In the genomic region with DNA sequence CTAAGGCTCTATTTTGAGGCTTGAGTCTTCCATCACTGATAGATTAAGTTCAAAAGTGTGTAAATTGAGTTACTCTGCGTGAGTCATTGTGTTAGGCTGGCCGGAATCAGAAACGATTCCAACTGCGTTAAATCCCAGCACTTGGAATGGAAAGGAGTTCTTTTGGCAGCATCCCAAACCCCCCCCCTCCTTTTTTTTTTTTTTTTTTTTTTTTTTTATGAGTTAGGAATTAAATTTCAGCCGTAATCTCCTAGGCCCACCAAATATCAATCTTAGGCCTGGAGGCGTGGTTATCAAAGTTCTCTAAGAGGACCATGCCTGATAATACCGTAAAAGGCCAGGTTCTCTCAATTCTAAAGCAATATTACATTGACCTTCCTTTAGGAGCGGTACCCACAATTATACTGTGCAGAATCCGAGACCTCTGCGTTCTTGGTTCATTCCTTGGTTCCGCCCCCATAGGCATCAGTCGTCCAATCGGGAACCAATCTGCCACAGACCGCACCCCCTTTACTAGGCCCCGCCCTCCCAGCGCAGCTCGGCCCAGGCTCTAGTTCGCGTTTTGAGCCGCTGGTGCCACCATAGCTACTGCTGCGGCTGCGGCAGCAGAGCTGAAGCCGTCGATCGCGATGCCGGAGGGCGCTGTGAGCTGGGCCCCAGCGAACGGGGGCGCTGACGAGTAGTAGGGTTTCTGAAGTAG, we compare ENCODE assay signal across 8 mouse cellular contexts. TPM values are rescaled to one million over a fixed set of nuclear protein-coding genes. Genes with fewer than 3 reads are reported as not detected.
A peak's percentile ranks its signal among the peaks of the same experiment; 100 is the strongest.
DNase-seq lines count a peak whose midpoint lies in the region; ATAC-seq lines count a peak whose summit lies in the region.

No protein-coding gene starts in this region.

- H3K36me3 ChIP-seq in intestine, embryonic 14.5 days (ENCODE audit: control insufficient read depth, insufficient read depth, low read length), result no peaks in the 10 kb centered on the region

- peaks cover 12% of the 10 kb centered on the region for H3K4me1 ChIP-seq in intestine, embryonic 14.5 days (replicated peaks; ENCODE audit: control insufficient read depth, insufficient read depth, low read length)

- H3K27ac ChIP-seq in intestine, embryonic 14.5 days (ENCODE audit: low read depth), result peak overlapping the region; percentile 55; the same call in 1 of the 2 replicates

- 1% methylated on average over 32 of the region's 32 CpGs for WGBS in intestine, embryonic 14.5 days

- ATAC-seq in intestine, embryonic 14.5 days (replicated peaks; ENCODE audit: low FRiP score, low TSS enrichment, low read depth), result peak; percentile 97

- peak overlapping the region; percentile 69 for H3K4me3 ChIP-seq in intestine, embryonic 14.5 days (ENCODE audit: low read depth, low read length)

- peak overlapping the region; percentile 72 for H3K9ac ChIP-seq in intestine, embryonic 14.5 days (ENCODE audit: low read length)

- H3K4me2 ChIP-seq in intestine, embryonic 14.5 days (ENCODE audit: low read length), result peak overlapping the region; percentile 63

- H3K9me3 ChIP-seq in intestine, embryonic 14.5 days (ENCODE audit: control insufficient read depth, low read length), result no peaks in the 10 kb centered on the region

- intact Hi-C loops in left cerebral cortex, postnatal 14 days (cut with DNase I), result loop anchor here (2.0 to 5.0 kb wide), 3 partner anchors 39 to 95 kb away; a partner anchor contains a TSS

- peak; percentile 94 to 96 for DNase-seq in adrenal gland, adult 18-20 months (ENCODE audit: low spot score in 2 of 2)
- DNase-seq in embryo, embryonic 11 days, result peak; percentile 97
- DNase-seq in gastrocnemius, postnatal 25 days, result peak; percentile 95
- DNase-seq in intestine, embryonic 14.5 days (ENCODE audit: low spot score), result peak; percentile 96
- DNase-seq in left cerebral cortex, postnatal 14 days (ENCODE audit: low spot score in 2 of 2), result peak; percentile 96 to 97
- peak; percentile 97 for DNase-seq in mesoderm, embryonic 11.5 days (ENCODE audit: low read depth, low spot score)
- DNase-seq in right cerebral cortex, postnatal 36 days (ENCODE audit: low spot score in 2 of 2), result peak; percentile 95
- DNase-seq in yolk sac, embryonic 10.5 days (ENCODE audit: low spot score), result peak; percentile 95

- no peaks in the 10 kb centered on the region for H3K27me3 ChIP-seq in intestine, embryonic 14.5 days (replicated peaks; ENCODE audit: control insufficient read depth, insufficient read depth, low read length)

RNA-seq across cellular contexts. Expression of a gene that starts 0.5 kb away (rescaled TPM):
- total RNA-seq in adrenal gland, adult 18-20 months (2021), result 10 to 100 TPM in 1 of 2 experiments, 1 to 10 TPM in 1; 9.4 to 11.7 TPM
- total RNA-seq in gastrocnemius, postnatal 25 days (2021), result 1 to 10 TPM; 6.0 to 6.7 TPM
- 3.6 and 3.9 TPM in 2 replicates for polyA plus RNA-seq in intestine, embryonic 14.5 days (2014; fragmentation: Nextera tagmentation; extraction: Ambion mirVana)
- total RNA-seq in left cerebral cortex, postnatal 14 days (2021), result 10 to 100 TPM; 61.2 to 65.9 TPM

RNA-seq across cellular contexts. Expression of a gene that starts 55.3 kb away (rescaled TPM):
- total RNA-seq in adrenal gland, adult 18-20 months (2021), result 1 to 10 TPM; 5.4 to 6.2 TPM
- total RNA-seq in gastrocnemius, postnatal 25 days (2021), result 1 to 10 TPM; 2.5 to 3.7 TPM
- 18.9 and 20.1 TPM in 2 replicates for polyA plus RNA-seq in intestine, embryonic 14.5 days (2014; fragmentation: Nextera tagmentation; extraction: Ambion mirVana)
- total RNA-seq in left cerebral cortex, postnatal 14 days (2021), result 1 to 10 TPM; 4.0 to 5.0 TPM

RNA-seq across cellular contexts. Expression of a gene that starts 55.3 kb away (rescaled TPM):
- total RNA-seq in adrenal gland, adult 18-20 months (2021), result 1 to 10 TPM; 1.5 to 1.7 TPM
- total RNA-seq in gastrocnemius, postnatal 25 days (2021), result 1 to 10 TPM in 1 of 2 experiments, under 1 TPM in 1; 0.41 to 1.2 TPM
- 2.2 and 3.0 TPM in 2 replicates for polyA plus RNA-seq in intestine, embryonic 14.5 days (2014; fragmentation: Nextera tagmentation; extraction: Ambion mirVana)
- 1 to 10 TPM; 1.0 to 1.2 TPM for total RNA-seq in left cerebral cortex, postnatal 14 days (2021)

Comparison
In these comparisons a context has a peak if more than half of its experiments do, and no peak if none do; other contexts are left out.
1. Peak in every context shown above with its lines: DNase-seq, ATAC-seq, H3K4me3 ChIP-seq and H3K27ac ChIP-seq.
2. RNA of a gene that starts 0.5 kb away (total RNA-seq): 61.2 to 65.9 TPM in left cerebral cortex, postnatal 14 days; 9.4 to 11.7 TPM in adrenal gland, adult 18-20 months and 6.0 to 6.7 TPM in gastrocnemius, postnatal 25 days; every median in the first group is over 4 times any median in the second.